Mouse (Mus musculus): Measurements from ENCODE around the gene Snd1. TPM values are rescaled to one million over a fixed set of nuclear protein-coding genes. Genes with fewer than 3 reads are reported as not detected.

Gene Snd1
- polyA plus RNA-seq, 1 experiment from 2014 or later = 84.5 TPM

GRCm38 (mm10) chr6:28751186-28751585 is 276.2 kb downstream of the Snd1 start:
- Histone ChIP-seq H3K27ac (replicated peaks; ENCODE audit: low read depth, low read length) (no peak overlapping the region), H3K9ac (replicated peaks; ENCODE audit: low read length) (no peak overlapping the region), H3K36me3 (ENCODE audit: control insufficient read depth, insufficient read depth, low read length) (no peaks in the 10 kb centered on the region), H3K4me1 (ENCODE audit: control insufficient read depth, insufficient read depth, low read length) (peaks cover 10% of the 10 kb centered on the region; the same call in 1 of the 2 replicates), H3K9me3 (ENCODE audit: control insufficient read depth, low read length) (no peaks in the 10 kb centered on the region), H3K4me2 (ENCODE audit: low read length) (no peak overlapping the region), H3K27me3 (ENCODE audit: control insufficient read depth, insufficient read depth, low read length) (no peaks in the 10 kb centered on the region), H3K4me3 (replicated peaks; ENCODE audit: low read depth, low read length) (no peak overlapping the region)
- ATAC-seq (ENCODE audit: low FRiP score, low TSS enrichment) = no peak
- no peak for DNase-seq
- WGBS = 91% methylated on average over 3 of the region's 3 CpGs

- no peak for DNase-seq
- no peak overlapping the region for H3K4me2 ChIP-seq (ENCODE audit: low read length)
- H3K27ac ChIP-seq (replicated peaks; ENCODE audit: low read depth, low read length) = no peak overlapping the region
- H3K4me1 ChIP-seq (ENCODE audit: control insufficient read depth, insufficient read depth, low read length) = peaks cover 14% of the 10 kb centered on the region; the same call in 1 of the 2 replicates
- no peak overlapping the region for H3K9ac ChIP-seq (replicated peaks; ENCODE audit: low read length)
- H3K4me3 ChIP-seq (replicated peaks; ENCODE audit: low read depth, low read length) = no peak overlapping the region
- H3K9me3 ChIP-seq (ENCODE audit: control insufficient read depth, low read length) = no peaks in the 10 kb centered on the region
- H3K27me3 ChIP-seq (ENCODE audit: control insufficient read depth, insufficient read depth, low read length) = no peaks in the 10 kb centered on the region
- no peak for ATAC-seq (ENCODE audit: low FRiP score, low TSS enrichment)
- H3K36me3 ChIP-seq (ENCODE audit: control insufficient read depth, insufficient read depth, low read length) = no peaks in the 10 kb centered on the region
- WGBS = 95% methylated on average over 5 of the region's 5 CpGs
Observed at GRCm38 (mm10) chr6:28753217-28753616, 278.3 kb downstream of the Snd1 start.

- no peak overlapping the region for H3K4me2 ChIP-seq (ENCODE audit: low read length)
- peaks cover 10% of the 10 kb centered on the region; the same call in 1 of the 2 replicates for H3K4me1 ChIP-seq (ENCODE audit: control insufficient read depth, insufficient read depth, low read length)
- 79% methylated on average over 5 of the region's 5 CpGs for WGBS
Observed at GRCm38 (mm10) chr6:28753681-28754080, 278.7 kb downstream of the Snd1 start.

GRCm38 (mm10) chr6:28754127-28754898 is 279.4 kb downstream of the Snd1 start:
- DNase-seq = no peak
- H3K9me3 ChIP-seq (ENCODE audit: control insufficient read depth, low read length) = no peaks in the 10 kb centered on the region
- no peak overlapping the region for H3K4me2 ChIP-seq (ENCODE audit: low read length)
- no peaks in the 10 kb centered on the region for H3K36me3 ChIP-seq (ENCODE audit: control insufficient read depth, insufficient read depth, low read length)
- H3K27ac ChIP-seq (replicated peaks; ENCODE audit: low read depth, low read length) = no peak overlapping the region
- H3K4me3 ChIP-seq (replicated peaks; ENCODE audit: low read depth, low read length) = no peak overlapping the region
- H3K4me1 ChIP-seq (ENCODE audit: control insufficient read depth, insufficient read depth, low read length) = peaks cover 8% of the 10 kb centered on the region; the same call in 1 of the 2 replicates
- 94% methylated on average over 6 of the region's 6 CpGs for WGBS
- no peaks in the 10 kb centered on the region for H3K27me3 ChIP-seq (ENCODE audit: control insufficient read depth, insufficient read depth, low read length)
- no peak overlapping the region for H3K9ac ChIP-seq (replicated peaks; ENCODE audit: low read length)
- ATAC-seq (ENCODE audit: low FRiP score, low TSS enrichment) = no peak

More at GRCm38 (mm10) chr6:28753681-28754080, 278.7 kb downstream of the Snd1 start:
- no peak for ATAC-seq (ENCODE audit: low FRiP score, low TSS enrichment)
- Histone ChIP-seq H3K36me3 (ENCODE audit: control insufficient read depth, insufficient read depth, low read length) (no peaks in the 10 kb centered on the region), H3K9ac (replicated peaks; ENCODE audit: low read length) (no peak overlapping the region), H3K27ac (replicated peaks; ENCODE audit: low read depth, low read length) (no peak overlapping the region), H3K4me3 (replicated peaks; ENCODE audit: low read depth, low read length) (no peak overlapping the region), H3K27me3 (ENCODE audit: control insufficient read depth, insufficient read depth, low read length) (no peaks in the 10 kb centered on the region), H3K9me3 (ENCODE audit: control insufficient read depth, low read length) (no peaks in the 10 kb centered on the region)
- DNase-seq = no peak

GRCm38 (mm10) chr6:28756306-28757018 is 281.5 kb downstream of the Snd1 start:
- Histone ChIP-seq H3K9me3 (ENCODE audit: control insufficient read depth, low read length) (no peaks in the 10 kb centered on the region), H3K4me2 (ENCODE audit: low read length) (no peak overlapping the region), H3K9ac (replicated peaks; ENCODE audit: low read length) (no peak overlapping the region), H3K4me1 (ENCODE audit: control insufficient read depth, insufficient read depth, low read length) (peaks cover 9% of the 10 kb centered on the region; the same call in 1 of the 2 replicates), H3K36me3 (ENCODE audit: control insufficient read depth, insufficient read depth, low read length) (no peaks in the 10 kb centered on the region), H3K27ac (replicated peaks; ENCODE audit: low read depth, low read length) (peak overlapping the region; percentile 42), H3K27me3 (ENCODE audit: control insufficient read depth, insufficient read depth, low read length) (no peaks in the 10 kb centered on the region), H3K4me3 (replicated peaks; ENCODE audit: low read depth, low read length) (no peak overlapping the region)
- peak; percentile 89 for DNase-seq
- 23% methylated on average over 10 of the region's 10 CpGs for WGBS
- peak; percentile 78 for ATAC-seq (ENCODE audit: low FRiP score, low TSS enrichment)

GRCm38 (mm10) chr6:28758293-28758692 is 283.4 kb downstream of the Snd1 start:
- DNase-seq (no peak), ATAC-seq (ENCODE audit: low FRiP score, low TSS enrichment) (no peak)
- WGBS = 79% methylated on average over 4 of the region's 4 CpGs
- no peak overlapping the region for H3K4me2 ChIP-seq (ENCODE audit: low read length)
- H3K9me3 ChIP-seq (ENCODE audit: control insufficient read depth, low read length) = no peaks in the 10 kb centered on the region
- H3K9ac ChIP-seq (replicated peaks; ENCODE audit: low read length) = no peak overlapping the region
- no peaks in the 10 kb centered on the region for H3K27me3 ChIP-seq (ENCODE audit: control insufficient read depth, insufficient read depth, low read length)
- H3K4me3 ChIP-seq (replicated peaks; ENCODE audit: low read depth, low read length) = no peak overlapping the region
- H3K36me3 ChIP-seq (ENCODE audit: control insufficient read depth, insufficient read depth, low read length) = no peaks in the 10 kb centered on the region
- H3K4me1 ChIP-seq (ENCODE audit: control insufficient read depth, insufficient read depth, low read length) = peaks cover 17% of the 10 kb centered on the region
- H3K27ac ChIP-seq (replicated peaks; ENCODE audit: low read depth, low read length) = no peak overlapping the region

- no peak overlapping the region for H3K4me2 ChIP-seq (ENCODE audit: low read length)
- WGBS = 23% methylated on average over 3 of the region's 3 CpGs
- no peak for ATAC-seq (ENCODE audit: low FRiP score, low TSS enrichment)
- H3K9me3 ChIP-seq (ENCODE audit: control insufficient read depth, low read length) = no peaks in the 10 kb centered on the region
- H3K36me3 ChIP-seq (ENCODE audit: control insufficient read depth, insufficient read depth, low read length) = no peaks in the 10 kb centered on the region
- H3K27me3 ChIP-seq (ENCODE audit: control insufficient read depth, insufficient read depth, low read length) = no peaks in the 10 kb centered on the region
- H3K4me1 ChIP-seq (ENCODE audit: control insufficient read depth, insufficient read depth, low read length) = peaks cover 11% of the 10 kb centered on the region
- DNase-seq = no peak
- no peak overlapping the region for H3K27ac ChIP-seq (replicated peaks; ENCODE audit: low read depth, low read length)
- no peak overlapping the region for H3K9ac ChIP-seq (replicated peaks; ENCODE audit: low read length)
- no peak overlapping the region for H3K4me3 ChIP-seq (replicated peaks; ENCODE audit: low read depth, low read length)
Observed at GRCm38 (mm10) chr6:28761728-28762127, 286.8 kb downstream of the Snd1 start.

- no peak overlapping the region for H3K4me3 ChIP-seq (replicated peaks; ENCODE audit: low read depth, low read length)
- H3K9ac ChIP-seq (replicated peaks; ENCODE audit: low read length) = no peak overlapping the region
- DNase-seq (no peak), ATAC-seq (ENCODE audit: low FRiP score, low TSS enrichment) (no peak)
- no peaks in the 10 kb centered on the region for H3K27me3 ChIP-seq (ENCODE audit: control insufficient read depth, insufficient read depth, low read length)
- 15% methylated on average over 5 of the region's 5 CpGs for WGBS
- no peak overlapping the region for H3K4me2 ChIP-seq (ENCODE audit: low read length)
- H3K9me3 ChIP-seq (ENCODE audit: control insufficient read depth, low read length) = no peaks in the 10 kb centered on the region
- no peak overlapping the region for H3K27ac ChIP-seq (replicated peaks; ENCODE audit: low read depth, low read length)
- H3K4me1 ChIP-seq (ENCODE audit: control insufficient read depth, insufficient read depth, low read length) = peaks cover 9% of the 10 kb centered on the region
- H3K36me3 ChIP-seq (ENCODE audit: control insufficient read depth, insufficient read depth, low read length) = no peaks in the 10 kb centered on the region
Observed at GRCm38 (mm10) chr6:28762132-28762775, 287.3 kb downstream of the Snd1 start.
